Comparison of ENCODE assay signal across 17 mouse cellular contexts in genomic region chr6:31469431-31469830, GRCm38 (mm10).
"Had no signal": no experiment of that assay in that cellular context is flagged by ENCODE, and none has a peak within 500 bp of the region (broad histone marks: within the 10 kb centered on the region; RNA-seq: fewer than 3 reads in every experiment).

No protein-coding gene starts in this region.

- H3K27me3 ChIP-seq: lung, embryonic 15.5 days; megakaryocyte, embryonic 14.5 days; midbrain, embryonic 13.5 days; midbrain, embryonic 15.5 days; neural tube, embryonic 12.5 days; stomach, embryonic 15.5 days had no signal

- ATAC-seq: lung, postnatal 0 days; midbrain, embryonic 13.5 days; midbrain, embryonic 15.5 days had no signal

- DNase-seq: lung, adult 2 months; lung, postnatal 14 days; lung, postnatal 36 days; right cerebral cortex, postnatal 14 days; thymus, adult 2 months; thymus, postnatal 25 days; thymus, postnatal 4 days had no signal

- H3K4me2 ChIP-seq: lung, embryonic 15.5 days; midbrain, embryonic 11.5 days; midbrain, embryonic 13.5 days; midbrain, embryonic 15.5 days; neural tube, embryonic 12.5 days; stomach, embryonic 15.5 days had no signal

- H3K9ac ChIP-seq: lung, embryonic 15.5 days; midbrain, embryonic 13.5 days; midbrain, embryonic 15.5 days; neural tube, embryonic 12.5 days; stomach, embryonic 15.5 days had no signal

- H3K9me3 ChIP-seq: lung, embryonic 15.5 days; megakaryocyte, embryonic 14.5 days; midbrain, embryonic 13.5 days; midbrain, embryonic 15.5 days; neural tube, embryonic 12.5 days; stomach, embryonic 15.5 days had no signal

- H3K27ac ChIP-seq: lung, embryonic 15.5 days; macrophage; midbrain, embryonic 13.5 days; midbrain, embryonic 15.5 days; neural tube, embryonic 12.5 days; stomach, embryonic 15.5 days; stomach, postnatal 0 days had no signal

- H3K4me1 ChIP-seq: lung, embryonic 15.5 days; midbrain, embryonic 13.5 days; midbrain, embryonic 15.5 days; neural tube, embryonic 12.5 days; stomach, embryonic 15.5 days had no signal

- H3K4me3 ChIP-seq: lung, embryonic 15.5 days; megakaryocyte, embryonic 14.5 days; midbrain, embryonic 13.5 days; midbrain, embryonic 15.5 days; neural tube, embryonic 12.5 days; stomach, embryonic 15.5 days had no signal
